Mouse (Mus musculus): ENCODE measurements around the gene Rnf150.
A peak's percentile ranks its signal among the peaks of the same experiment; 100 is the strongest.

Gene Rnf150

GRCm38 (mm10) chr8:83011758-83012157, 148.6 kb downstream of the Rnf150 start:
- DNase-seq (ENCODE audit: low spot score), result no peak

- DNase-seq (ENCODE audit: low spot score), result peak; percentile 26
These were observed 165.1 kb downstream of the Rnf150 start for GRCm38 (mm10) chr8:83028211-83028610.

- no peak for DNase-seq (ENCODE audit: low spot score)
These were observed 169.6 kb downstream of the Rnf150 start for GRCm38 (mm10) chr8:83032800-83033199.

GRCm38 (mm10) chr8:83035141-83035540, 172.0 kb downstream of the Rnf150 start:
- no peak for DNase-seq (ENCODE audit: low spot score)

GRCm38 (mm10) chr8:83036521-83037166, 173.5 kb downstream of the Rnf150 start:
- no peak for DNase-seq (ENCODE audit: low spot score)

- DNase-seq (ENCODE audit: low spot score), result no peak
These were observed 174.2 kb downstream of the Rnf150 start for GRCm38 (mm10) chr8:83037321-83037720.

GRCm38 (mm10) chr8:83038575-83038974, 175.4 kb downstream of the Rnf150 start:
- DNase-seq (ENCODE audit: low spot score), result no peak

GRCm38 (mm10) chr8:83041440-83041839, 178.3 kb downstream of the Rnf150 start:
- no peak for DNase-seq (ENCODE audit: low spot score)

GRCm38 (mm10) chr8:83046912-83047311, 183.8 kb downstream of the Rnf150 start:
- no peak for DNase-seq (ENCODE audit: low spot score)

GRCm38 (mm10) chr8:83048527-83048926, 185.4 kb downstream of the Rnf150 start:
- DNase-seq (ENCODE audit: low spot score), result no peak

- DNase-seq (ENCODE audit: low spot score), result no peak
These were observed 186.0 kb downstream of the Rnf150 start for GRCm38 (mm10) chr8:83049171-83049601.

GRCm38 (mm10) chr8:83049616-83050015, 186.5 kb downstream of the Rnf150 start:
- DNase-seq (ENCODE audit: low spot score), result no peak

- DNase-seq (ENCODE audit: low spot score), result no peak
These were observed 189.7 kb downstream of the Rnf150 start for GRCm38 (mm10) chr8:83052896-83053295.

- DNase-seq (ENCODE audit: low spot score), result no peak
These were observed 191.6 kb downstream of the Rnf150 start for GRCm38 (mm10) chr8:83054801-83055200.

- no peak for DNase-seq (ENCODE audit: low spot score)
These were observed 195.8 kb downstream of the Rnf150 start for GRCm38 (mm10) chr8:83058951-83059350.

- DNase-seq (ENCODE audit: low spot score), result no peak
These were observed 196.9 kb downstream of the Rnf150 start for GRCm38 (mm10) chr8:83060076-83060475.

- DNase-seq (ENCODE audit: low spot score), result peak; percentile 75
These were observed 198.1 kb downstream of the Rnf150 start for GRCm38 (mm10) chr8:83061257-83061656.

- DNase-seq (ENCODE audit: low spot score), result no peak
These were observed 198.7 kb downstream of the Rnf150 start for GRCm38 (mm10) chr8:83061873-83062272.

GRCm38 (mm10) chr8:83062276-83062675, 199.1 kb downstream of the Rnf150 start:
- DNase-seq (ENCODE audit: low spot score), result no peak

- peak; percentile 27 for DNase-seq (ENCODE audit: low spot score)
These were observed 200.9 kb downstream of the Rnf150 start for GRCm38 (mm10) chr8:83064096-83064495.

- peak; percentile 94 for DNase-seq (ENCODE audit: low spot score)
These were observed 202.9 kb downstream of the Rnf150 start for GRCm38 (mm10) chr8:83066076-83066475.

- DNase-seq (ENCODE audit: low spot score), result peak; percentile 44
These were observed 203.7 kb downstream of the Rnf150 start for GRCm38 (mm10) chr8:83066846-83067245.

GRCm38 (mm10) chr8:83067906-83068305, 204.8 kb downstream of the Rnf150 start:
- no peak for DNase-seq (ENCODE audit: low spot score)

- no peak for DNase-seq (ENCODE audit: low spot score)
These were observed 211.1 kb downstream of the Rnf150 start for GRCm38 (mm10) chr8:83074248-83074647.
